Mouse (Mus musculus) megakaryocyte-erythroid progenitor cell, adult 5-6 weeks (primary cell): ENCODE data around the gene Esr2. TPM values are rescaled to one million over a fixed set of nuclear protein-coding genes. Genes with fewer than 3 reads are reported as not detected.
"Not testable (repeated sequence)": the region's sequence is repeated elsewhere in the genome, so short reads cannot be mapped to it uniquely, and the experiment has no call there.

Experiments
- ATAC-seq: replicated peaks from 2 replicates; pipeline ENCODE4 v1.8.0; 2016; ENCODE audit warnings: mild to moderate bottlenecking, inconsistent platforms; ENCODE audit not compliant: severe bottlenecking, poor library complexity, low FRiP score, low TSS enrichment
- total RNA-seq, 2 experiments: library from RNA; stranded (forward) in 1 of 2; stranded (reverse) in 1 of 2; fragments of 200-1000, 215-1000 nt in 1 of 2; fragments of >200 nt in 1 of 2; fragmentation: Nextera tagmentation in 1 of 2; gene quantifications; 2 replicates each; pipeline ENCODE4 v1.2.3; 2014 to 2017

Esr2 gene
- total RNA-seq (2014; fragmentation: Nextera tagmentation) (not detected in 2 replicates), total RNA-seq (2017) (not detected in 2 replicates)

DNA sequence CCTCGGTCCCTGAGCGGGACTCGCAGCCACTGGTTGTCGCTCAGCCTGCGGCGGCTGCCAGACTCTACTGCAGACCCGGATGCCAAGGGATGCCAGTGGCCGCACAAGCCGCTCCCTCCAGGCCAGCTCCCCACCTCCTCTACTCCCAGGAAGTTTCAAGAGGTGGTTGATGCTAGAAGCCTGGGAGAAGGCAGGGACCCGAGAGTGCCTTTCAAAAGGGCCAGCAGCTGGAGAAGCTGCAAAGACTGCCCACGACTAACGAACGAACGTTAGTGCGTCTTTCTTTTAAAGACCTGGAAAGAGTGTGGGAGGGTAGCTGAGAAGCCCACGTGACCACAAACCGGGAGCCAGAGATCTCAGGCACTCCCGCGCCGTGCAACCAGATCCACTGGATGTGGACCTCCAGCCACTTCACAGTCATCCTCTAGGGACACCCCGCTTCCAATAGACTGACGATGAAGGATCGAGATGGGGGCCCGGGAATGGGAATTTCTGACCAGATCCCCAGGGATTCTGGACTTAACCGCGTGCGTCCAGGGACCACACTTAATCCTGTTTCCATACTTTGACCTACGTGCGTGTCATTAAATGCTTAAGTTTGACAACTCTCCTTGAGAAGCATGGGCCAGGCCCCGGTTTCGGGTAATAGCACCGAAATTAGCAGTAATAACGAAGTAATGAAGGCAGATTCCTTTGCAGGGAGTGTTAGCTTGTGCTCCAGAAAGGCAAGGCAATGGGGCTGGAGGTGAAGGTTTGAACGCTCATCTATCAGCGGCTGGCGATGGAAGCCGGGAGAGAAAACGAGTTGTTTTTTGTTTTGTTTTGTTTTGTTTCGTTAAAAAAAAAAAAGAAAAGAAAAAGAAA lies at the start of gene Esr2:
Esr2 (minus strand) TSS at position 260 of the 864 bp plus-strand sequence.
- ATAC-seq: peak; percentile 47

GRCm38 (mm10) chr12:76222104-76222503 lies 45.0 kb upstream of the Esr2 start:
- ATAC-seq: not testable (repeated sequence)

GRCm38 (mm10) chr12:76216716-76217115 lies 39.7 kb upstream of the Esr2 start:
- no peak for ATAC-seq

GRCm38 (mm10) chr12:76215121-76215520 lies 38.1 kb upstream of the Esr2 start:
- no peak for ATAC-seq

DNA sequence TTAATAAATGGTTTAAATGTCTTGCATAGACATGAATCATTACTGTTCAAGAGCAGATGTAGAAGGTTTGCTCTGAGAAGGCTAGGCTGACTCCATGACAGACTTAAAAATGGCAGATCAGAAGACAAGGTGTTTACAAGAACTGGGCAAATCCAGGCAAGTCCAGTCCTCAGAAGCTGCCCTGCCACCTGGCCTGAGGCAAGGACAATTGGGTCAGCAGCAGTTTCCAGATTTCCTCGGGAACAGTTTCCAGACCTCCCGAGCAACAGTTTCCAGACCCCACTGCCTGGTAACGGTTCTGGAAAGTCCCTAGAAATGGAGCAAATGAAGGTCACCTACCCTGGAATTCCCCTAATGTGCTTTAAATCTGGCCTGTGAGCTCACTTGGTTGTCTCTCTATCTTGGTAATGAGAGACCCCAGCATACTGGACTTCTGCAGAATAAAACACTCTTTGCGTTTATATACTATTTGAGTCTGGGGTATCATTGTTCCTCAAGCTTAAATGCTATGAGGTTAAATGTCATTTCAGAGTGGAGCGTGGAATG lies 32.4 kb upstream of the Esr2 start:
- no peak for ATAC-seq

DNA sequence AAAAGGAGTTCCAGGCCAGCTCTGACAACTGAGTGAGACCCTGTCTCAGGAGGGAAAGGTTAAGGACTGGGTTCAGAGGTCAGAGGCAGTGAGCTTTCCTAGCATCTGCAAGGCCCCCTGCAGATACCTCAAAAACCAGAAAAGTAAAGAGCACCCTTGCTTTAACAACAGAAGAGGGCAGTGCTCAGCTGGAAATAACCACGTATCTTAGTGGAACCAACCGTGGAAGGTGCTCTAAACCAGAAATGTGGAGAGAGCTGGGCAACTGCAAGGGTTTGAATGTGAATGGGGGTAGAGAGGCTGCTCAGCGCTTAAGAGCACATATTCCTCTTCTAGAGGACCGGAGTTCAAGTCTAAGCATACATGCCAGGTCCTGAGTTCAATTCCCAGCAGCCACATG lies 23.3 kb upstream of the Esr2 start:
- ATAC-seq: no peak

GRCm38 (mm10) chr12:76197071-76197470 lies 20.0 kb upstream of the Esr2 start:
- no peak for ATAC-seq

DNA sequence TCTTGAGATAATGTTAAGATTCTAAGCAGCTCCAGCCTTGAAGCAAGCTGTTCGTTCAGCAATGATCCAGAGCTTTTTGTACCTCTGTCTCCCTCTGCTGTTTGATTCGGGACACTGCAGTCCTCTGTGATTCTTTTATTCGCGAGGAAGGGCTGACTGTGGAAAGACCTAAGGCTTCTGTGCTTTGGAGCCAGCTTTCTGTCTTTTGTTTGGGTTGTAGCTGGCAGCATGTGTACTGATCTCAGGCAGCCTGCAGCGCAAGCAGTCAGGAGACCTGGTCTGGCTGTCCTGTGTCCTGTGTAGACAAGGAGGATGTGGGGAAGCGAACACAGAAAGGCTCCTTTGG lies 19.6 kb upstream of the Esr2 start:
- peak; percentile 72 for ATAC-seq

- peak; percentile 86 for ATAC-seq
These were observed 19.1 kb upstream of the Esr2 start for GRCm38 (mm10) chr12:76195912-76196708.

- ATAC-seq: no peak
These were observed 17.5 kb upstream of the Esr2 start for GRCm38 (mm10) chr12:76194526-76194925.

DNA sequence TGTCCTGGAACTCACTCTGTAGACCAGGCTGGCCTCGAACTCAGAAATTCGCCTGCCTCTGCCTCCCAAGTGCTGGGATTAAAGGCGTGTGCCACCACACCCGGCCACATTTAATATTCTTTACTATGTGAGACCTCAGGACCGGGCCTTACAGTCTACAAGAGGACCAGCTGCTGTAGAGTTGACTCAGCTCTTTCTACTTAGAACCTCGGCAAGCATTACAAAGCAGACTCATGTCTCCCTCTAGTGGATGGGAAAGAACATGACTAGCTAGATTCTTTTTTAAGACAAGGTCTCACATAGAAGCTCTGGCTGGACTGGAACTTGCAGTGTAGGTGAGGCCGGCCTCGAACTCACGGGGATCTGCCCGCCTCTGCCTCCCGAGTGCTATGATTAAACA lies 13.9 kb upstream of the Esr2 start:
- peak; percentile 72 for ATAC-seq

DNA sequence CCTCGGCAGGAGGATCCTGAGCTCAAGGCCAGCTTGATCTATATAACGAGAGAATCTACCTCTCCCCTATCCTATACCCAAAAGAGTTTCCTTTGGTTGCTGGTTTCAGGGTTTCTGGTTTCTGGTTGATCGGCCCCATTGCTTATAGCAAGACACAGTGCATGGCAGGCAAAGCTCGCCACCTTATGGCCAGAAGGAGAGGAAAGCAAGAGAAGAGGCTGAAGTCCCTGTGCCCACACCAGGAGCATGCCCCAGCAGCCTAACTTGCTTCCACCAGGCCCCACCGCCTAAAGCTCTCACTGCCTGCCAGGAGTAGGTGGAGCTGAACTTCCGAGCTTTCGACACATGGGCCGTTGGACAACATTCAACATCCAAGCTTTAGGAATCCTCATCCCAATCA lies 10.8 kb upstream of the Esr2 start:
- 0 out of 2 replicates have a peak, but pooled peaks have one; percentile 49 for ATAC-seq

GRCm38 (mm10) chr12:76186473-76186872 lies 9.4 kb upstream of the Esr2 start:
- ATAC-seq: no peak

DNA sequence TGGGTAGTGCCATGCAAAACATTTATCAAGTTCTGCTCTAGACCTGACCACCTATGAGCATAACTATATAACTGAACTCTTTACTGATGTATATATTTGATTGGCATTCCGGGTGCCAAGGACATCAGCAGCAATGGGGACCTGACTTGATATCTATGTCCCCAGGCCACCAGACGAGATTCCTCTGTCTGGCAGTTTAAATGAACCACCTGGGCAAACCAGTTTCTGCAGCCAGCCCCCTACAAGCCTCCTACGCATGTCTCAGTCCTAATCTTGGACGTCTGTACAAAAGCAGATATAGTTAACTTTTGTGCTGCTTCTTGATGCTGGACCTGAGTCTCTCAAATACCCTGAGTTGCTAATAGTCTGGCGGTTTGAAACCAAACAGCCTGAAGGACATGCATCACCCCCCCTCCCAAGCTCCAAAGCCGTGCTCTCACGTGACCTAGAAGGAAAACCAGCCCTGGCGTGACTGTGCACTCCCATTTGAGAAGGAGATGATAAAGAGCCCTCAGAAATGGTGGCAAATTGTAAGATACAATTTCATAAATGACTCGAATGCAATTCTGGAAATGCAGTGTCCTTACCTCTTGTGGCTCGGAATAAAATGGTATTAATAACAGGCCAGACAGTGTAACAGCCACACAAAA lies 8.2 kb upstream of the Esr2 start:
- no peak for ATAC-seq

- ATAC-seq: no peak
These were observed 7.2 kb upstream of the Esr2 start for GRCm38 (mm10) chr12:76184271-76184670.

DNA sequence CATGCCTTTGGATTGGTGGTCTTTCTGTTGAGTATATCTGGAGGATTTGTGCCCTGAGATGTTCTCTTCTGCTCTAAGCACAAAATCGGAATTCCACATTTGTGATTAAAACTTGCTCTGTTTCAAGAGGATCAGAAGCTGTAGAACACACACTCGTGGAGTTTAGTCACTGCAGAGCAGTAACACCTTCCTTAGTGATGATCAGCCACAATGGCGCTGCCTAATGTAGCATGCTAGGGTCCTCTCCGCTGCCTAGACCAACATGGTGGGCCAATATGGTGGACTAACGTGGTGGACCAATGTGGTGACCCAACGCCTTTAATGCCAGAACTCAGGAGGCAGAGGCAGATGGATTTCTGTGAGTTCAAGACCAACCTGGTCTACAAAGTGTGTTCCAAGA lies 5.8 kb upstream of the Esr2 start:
- no peak for ATAC-seq

GRCm38 (mm10) chr12:76181471-76181870 lies 4.4 kb upstream of the Esr2 start:
- no peak for ATAC-seq

DNA sequence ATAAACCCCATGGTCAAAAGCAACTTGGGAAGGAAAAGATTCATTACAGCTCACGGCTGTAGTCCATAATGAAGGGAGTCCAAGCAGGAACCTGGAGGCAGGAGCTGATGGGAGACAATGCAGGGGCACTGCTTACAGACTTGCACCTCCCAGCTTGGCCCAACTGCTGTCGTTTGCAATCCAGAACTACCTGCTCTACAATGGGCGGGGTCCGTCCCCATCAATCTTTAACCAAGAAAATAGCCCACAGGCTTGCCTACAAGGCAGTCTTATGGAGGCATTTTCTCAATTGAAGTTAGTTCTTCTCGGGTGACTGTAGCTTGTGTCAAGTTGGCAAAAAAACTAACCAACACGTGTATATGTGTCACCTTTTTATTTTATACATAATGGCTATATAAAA lies 3.4 kb upstream of the Esr2 start:
- ATAC-seq: no peak

DNA sequence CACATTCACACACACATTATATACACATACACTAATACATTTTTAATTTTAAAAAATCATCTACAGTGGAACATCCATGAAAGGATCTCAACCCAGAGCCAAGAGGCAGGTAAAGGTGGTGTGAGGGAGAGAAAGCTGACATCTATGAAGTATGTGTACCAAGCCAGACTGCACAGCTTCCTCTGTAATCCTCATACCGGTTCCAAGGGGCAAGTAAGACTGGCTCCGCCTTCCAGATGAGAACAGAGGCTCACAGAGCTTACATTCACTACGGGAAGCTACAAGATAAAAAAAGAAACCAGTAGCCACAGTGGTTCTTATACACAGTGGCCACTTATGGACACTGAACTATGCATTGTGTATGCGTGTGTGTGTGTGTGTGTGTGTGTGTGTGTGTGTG lies 2.5 kb upstream of the Esr2 start:
- no peak for ATAC-seq

GRCm38 (mm10) chr12:76179051-76179450 lies 2.0 kb upstream of the Esr2 start:
- ATAC-seq: no peak
